Mouse (Mus musculus) neural tube, embryonic 10.5 days (tissue): ENCODE data around the gene Fgf4.
A peak's percentile ranks its signal among the peaks of the same experiment; 100 is the strongest.

Experiments used
- DNase-seq: peaks from one replicate; pipeline ENCODE4 v3.0.0-alpha.2; 2017; ENCODE audit warnings: low spot score; ENCODE audit errors: extremely low spot score

The Fgf4 gene

DNA sequence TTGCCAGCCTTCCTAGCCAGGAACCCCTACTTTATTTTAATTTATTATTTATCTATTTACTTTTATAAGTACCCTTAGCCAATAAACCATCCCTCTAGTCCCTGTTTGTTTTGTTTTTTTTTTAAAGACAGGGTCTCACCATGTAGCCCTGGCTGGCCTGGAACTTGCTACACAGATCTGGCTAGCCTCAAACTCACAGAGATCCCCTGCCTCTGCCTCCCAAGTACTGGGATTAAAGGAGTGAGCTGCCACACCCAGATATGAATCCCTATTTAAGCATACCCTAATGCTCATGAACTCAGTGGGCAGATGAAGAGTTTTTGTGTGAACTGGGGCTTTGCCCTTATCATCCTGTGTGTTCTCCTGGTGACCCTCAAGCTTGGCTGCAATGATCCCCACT, at the start of gene Fgf4:
Fgf4 (plus strand) TSS at position 301 of the 400 bp plus-strand sequence.
- no peak for DNase-seq

DNA sequence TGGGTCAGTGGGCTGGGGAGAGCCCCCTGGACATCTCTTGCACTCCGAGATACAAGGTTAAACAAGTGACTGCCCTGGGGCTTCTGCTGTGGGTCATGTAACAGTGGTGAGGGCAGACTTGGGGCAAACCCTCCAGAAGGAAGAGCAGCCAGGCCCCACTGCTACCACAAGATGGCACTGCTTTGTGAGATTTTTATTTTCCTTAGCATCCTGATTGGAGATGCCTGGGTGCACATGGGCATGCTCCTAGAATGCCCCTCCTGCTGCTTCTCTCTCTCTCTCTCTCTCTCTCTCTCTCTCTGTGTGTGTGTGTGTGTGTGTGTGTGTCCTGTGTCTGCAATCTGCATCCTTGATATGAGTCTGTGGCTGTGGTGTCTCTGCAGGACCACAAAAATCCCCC, 48.7 kb upstream of the Fgf4 start:
- DNase-seq = peak; percentile 47

DNA sequence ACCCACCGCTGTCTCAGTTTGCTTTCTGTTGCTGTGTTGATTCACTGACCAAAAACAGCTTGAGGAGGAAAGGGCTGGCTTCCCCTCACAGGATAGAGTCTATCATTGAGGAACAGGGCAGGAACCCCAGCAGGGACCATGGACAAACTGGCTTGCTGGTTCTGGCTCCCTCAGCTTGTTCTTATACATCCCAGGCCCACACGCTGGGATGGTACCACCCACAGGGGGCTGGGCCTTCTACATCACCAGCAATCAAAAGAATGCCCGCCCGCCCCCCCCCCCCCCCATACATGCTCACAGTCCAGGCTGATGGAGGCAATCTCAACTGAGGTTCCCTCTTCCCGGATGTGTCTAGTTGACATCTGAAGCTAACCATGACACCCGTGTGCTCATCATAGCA, 40.1 kb upstream of the Fgf4 start:
- DNase-seq = no peak

DNA sequence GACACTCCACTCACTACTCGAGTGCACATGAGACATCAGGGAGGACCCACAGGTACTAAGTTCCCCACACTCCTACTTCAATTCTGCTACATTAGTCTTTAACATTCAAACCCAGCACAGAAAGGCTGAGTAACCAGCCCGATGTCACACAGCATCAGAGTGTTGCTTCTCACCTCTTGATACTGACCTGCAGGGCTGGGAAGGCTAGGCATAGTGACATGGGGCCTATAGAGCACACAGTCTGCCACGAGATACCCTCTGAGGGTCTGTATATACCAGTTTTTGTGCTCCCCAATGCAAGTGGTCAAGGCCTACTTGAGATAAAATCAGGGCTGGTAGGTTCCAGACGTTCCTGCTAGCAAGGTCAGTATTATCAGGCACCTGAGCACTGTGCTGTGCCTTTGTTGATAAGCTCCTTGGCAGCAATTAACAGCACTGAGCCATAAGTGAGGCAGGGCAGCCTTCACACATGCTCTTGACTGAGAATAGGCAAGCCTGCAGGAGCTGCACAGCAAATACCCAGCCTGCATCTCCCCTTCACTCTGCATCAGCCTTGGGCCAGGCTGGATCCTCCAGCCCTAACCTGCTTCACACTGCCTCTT, 39.1 kb upstream of the Fgf4 start:
- DNase-seq = no peak

DNA sequence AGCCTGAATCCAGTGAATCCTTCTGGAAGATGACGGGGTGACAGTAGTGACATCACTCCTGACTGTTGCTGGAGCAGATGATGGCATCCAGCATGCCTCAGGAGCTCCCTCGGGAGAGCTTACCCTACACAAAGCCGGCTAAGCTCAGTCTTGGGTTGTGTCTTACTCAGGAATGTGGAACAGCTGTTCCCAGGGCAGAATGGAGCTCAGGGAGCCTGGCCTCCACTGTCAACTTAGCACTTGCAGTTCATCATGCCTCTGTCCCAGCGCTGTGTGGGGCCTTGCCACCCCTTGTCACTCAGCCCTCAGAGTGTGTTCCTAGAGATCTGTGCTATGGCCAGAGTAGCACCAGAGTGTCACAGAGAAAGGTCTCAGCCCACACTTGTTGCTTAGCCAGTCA, 35.6 kb upstream of the Fgf4 start:
- DNase-seq = no peak

DNA sequence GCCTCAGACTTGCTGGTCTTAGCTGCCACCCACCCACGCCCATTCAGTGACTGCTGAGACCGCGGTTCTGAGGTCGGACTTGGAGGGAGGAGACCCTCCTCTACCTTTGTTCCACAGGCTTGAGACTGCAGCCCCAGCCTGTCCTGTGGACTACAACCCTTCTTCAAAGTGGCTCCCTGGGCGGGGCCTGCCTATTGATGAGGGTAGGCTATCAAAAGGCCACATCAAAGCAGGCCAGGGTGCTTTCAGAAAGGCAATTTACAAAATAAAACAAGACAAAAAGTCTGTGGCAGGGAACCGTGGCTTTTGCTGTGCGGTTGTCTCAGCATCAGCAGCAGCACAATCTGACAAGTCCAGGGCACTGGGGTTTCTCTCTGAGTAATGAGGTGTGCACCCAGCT, 25.3 kb upstream of the Fgf4 start:
- no peak for DNase-seq

DNA sequence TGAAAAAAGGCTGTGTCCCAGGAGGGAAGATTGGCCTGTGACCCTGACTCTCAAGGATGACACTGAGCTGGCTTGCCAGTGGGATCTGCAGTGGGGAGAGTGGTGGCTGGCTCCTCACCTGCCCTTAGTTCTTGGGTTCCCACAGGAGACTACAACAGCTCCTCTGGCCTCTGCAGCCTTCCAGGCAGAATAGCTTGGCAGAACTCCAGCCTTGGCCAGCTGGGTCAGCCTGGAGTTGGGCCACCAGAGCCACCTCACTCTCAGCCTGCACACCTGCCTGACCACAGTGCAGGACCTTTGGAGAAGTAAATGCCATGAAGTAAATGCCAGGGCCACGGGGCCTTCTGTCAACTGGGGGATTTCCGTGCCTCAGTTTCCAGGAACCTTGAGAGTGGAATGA, 23.2 kb upstream of the Fgf4 start:
- no peak for DNase-seq

DNA sequence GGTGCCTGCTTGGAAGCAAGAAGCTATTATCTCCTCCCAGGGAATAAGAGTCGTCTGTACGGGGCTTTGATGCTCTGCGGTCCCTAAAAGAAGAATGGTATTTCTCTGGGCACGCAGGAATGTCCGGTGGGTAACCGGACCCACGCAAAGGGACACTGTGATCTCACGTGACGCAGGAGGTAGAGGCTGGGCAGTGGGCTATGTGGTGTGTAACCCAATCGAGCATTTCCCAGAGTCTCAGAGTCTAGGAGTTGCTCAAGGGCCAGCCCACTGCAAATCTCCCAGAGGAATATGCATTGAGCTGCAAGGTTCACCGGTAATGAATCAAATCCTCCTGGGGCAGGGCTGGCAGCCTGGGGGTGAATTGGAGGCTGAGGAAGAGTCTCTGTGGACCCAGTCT, 18.8 kb upstream of the Fgf4 start:
- no peak for DNase-seq

DNA sequence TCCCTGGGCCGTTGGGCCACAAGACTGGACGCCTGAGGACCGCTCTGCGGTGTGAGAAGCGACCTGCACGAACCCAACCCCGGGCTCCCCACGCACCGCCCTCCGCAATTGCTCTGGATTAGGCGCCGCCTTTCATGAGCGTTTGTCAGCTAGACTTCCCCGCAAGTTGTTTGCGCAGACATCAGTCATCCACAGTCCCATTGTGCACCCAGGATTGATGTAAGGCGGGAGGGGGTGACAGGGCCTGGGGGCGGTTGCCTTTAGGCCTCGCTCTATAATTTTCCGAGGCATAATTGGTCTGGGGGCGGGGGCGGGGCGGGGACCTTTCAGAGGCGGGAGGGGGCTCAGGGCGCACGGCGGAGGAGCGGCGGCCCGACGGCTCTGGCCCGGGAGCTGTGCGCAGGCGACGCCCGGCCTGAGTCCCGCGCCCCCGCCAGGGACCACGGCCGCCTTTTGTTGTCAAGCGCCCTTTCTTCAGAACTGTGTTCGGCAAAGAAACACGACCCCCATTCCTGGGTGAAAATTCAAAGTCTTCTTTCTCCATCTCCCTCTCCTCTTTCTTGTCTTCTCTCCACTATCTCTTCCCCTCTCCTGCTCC, 9.2 kb upstream of the Fgf4 start, which contains the start of gene Fgf3:
Fgf3 (plus strand) TSS at position 193 of the 598 bp plus-strand sequence.
- DNase-seq = no peak

DNA sequence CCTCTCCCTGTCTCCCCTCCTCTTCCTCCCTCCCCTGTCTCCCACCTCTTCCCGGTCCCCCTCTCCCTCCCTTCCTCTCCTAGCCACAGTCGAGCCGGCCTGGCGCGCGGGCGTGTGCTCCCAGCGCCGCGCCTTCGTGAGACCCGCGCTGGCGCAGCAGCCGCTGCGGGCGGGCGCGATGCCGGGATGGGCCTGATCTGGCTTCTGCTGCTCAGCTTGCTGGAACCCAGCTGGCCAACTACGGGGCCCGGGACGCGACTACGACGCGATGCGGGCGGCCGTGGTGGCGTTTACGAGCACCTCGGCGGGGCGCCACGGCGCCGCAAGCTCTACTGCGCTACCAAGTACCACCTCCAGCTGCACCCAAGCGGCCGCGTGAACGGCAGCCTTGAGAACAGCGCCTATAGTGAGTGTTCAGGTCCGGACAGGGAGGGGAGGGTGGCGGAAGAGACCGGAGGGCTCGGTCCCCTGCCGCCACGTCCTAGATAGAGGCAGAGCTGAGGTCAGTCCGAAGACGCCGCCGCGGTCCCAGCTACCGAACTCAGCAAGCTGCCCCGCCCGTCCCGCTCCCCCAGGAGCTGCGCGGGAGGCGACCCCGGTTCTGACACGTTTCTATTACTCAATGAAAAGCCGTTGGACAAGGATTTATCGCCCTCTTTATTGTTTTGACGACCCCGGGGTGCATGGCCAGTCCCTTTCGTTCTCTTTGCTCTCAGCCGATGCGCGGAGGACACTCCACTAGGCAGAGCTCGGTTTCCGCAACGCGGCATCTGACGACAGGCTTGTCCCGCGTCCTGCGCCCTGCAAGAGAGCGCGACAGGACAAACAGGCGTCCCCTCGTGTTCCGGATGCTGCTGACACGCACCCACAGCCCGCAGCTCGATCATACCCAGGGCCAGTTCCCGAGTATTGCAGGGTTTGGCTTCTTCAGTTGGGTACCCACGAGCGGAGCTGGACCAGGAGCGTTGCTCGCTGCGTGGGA, 8.4 kb upstream of the Fgf4 start:
- DNase-seq = peak; percentile 70

DNA sequence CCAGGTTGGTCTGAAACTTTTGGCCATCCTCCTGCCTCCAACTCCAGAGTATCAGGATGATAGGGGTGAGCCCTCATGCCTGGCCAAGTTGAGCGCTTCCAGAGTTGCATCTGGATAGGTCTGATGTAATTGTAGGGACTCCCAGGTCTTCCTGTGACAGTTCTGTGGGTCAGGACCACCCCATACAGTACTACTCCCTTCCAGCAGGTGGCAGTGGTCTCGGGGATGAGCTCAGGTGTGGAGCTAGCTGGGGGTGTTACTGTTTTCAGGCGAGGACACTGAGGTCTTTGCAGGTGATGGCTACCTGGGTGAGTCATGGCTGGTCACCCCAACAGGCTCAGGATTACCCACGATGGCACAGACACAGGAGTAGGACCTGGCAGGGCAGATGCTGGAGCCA, 1.0 kb upstream of the Fgf4 start:
- peak; percentile 56 for DNase-seq

DNA sequence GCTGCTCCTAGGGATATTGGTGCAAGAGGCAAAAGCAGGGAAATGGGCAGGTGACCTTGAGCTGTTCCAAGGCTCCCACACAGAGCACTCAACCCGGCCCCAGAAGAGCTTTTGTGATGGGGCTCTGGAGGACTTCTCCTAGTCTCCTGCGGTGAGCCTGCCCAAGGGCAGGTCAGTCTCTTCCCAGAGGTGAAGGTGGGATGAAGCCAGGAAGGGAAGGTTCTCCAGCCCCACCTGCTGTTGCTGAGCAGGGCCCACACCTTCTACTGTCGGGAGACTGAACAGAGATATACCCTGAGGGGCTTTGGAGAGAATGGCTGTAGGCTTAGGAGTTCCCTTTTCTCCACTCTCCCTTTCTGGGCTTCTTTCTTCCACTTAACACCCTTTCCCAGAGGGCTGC, 4.2 kb downstream of the Fgf4 start:
- DNase-seq = no peak

DNA sequence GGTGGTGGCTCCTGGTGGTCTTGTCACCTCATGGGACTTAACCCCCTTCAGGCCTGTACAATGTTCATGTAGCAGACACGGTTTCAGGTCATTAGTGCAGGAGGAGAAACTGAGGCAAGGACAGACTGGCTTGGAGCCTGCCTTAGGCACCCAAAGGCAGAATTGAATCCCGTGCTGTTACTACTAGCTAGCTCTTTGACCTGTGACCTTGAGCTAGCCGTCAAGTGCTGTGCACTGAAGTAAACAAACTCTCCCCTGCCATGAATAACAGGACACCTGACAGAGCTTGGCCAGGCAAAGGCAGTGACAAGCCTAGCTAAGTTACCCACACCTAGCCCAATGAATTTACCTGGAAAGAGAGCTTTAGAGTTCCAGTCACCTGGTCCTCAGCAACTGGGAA, 7.8 kb downstream of the Fgf4 start:
- DNase-seq = no peak

DNA sequence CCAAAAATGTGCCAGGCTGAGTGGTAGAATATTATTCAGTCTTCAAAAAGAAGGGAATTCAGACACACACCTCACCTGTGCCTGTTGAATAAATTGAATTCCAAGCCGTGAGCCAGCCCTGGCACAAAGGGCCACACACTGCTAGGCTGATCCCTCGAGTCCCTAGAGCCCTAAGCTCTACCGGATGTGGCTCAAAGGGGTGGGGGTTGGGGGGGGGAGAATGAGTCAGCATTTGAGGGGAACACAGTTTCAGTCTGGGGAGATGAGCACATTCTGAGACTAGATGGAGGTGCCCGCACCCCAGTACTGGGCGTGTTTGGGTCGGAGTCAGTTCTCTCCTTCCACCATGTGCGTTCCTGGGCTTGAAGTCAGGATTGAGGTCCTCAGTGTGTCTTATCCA, 10.0 kb downstream of the Fgf4 start:
- DNase-seq = no peak

DNA sequence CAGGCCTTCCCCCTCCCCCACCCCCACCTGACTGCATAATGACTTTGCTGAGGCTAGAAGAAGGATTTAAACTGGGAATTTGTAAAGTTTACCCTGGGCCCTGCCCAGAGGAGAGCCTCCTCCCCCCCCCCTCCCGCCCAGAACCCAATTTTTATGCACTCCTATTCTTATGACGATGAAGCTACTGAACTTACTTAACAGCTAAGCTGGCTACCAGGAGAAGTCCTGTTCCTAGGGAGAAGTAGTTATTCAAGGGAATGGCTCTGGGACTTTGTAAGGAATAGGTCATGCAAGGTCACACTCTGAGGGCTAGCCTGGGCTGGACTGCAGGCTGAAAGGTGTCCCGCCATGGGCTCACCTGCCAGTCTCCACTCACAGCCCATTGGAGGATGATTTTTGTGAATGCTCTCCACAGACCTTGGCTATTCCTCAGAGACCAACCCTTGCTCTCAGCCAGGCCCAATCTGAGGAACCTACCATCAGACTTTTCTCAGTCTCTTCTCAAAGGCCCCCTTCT, 10.7 kb downstream of the Fgf4 start:
- DNase-seq = no peak

DNA sequence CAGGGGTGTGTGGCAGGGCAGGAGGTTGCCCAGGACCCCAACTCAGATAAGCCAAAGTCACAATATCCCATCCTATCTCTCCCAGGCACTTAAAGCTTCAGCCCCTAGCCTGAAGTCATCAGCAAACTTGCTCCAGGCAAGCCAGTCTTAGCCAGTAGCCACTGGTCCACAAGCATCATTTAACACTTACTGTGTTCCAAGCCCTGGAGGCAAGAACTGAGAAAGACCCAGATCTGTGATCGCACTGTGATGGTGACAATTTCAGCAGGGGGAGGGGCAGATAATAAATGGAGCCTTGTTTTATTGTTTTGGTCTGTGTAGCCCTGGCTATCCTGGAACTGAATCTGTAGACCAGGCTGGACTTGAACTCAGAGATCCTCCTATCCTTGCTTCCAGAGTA, 11.5 kb downstream of the Fgf4 start:
- no peak for DNase-seq

DNA sequence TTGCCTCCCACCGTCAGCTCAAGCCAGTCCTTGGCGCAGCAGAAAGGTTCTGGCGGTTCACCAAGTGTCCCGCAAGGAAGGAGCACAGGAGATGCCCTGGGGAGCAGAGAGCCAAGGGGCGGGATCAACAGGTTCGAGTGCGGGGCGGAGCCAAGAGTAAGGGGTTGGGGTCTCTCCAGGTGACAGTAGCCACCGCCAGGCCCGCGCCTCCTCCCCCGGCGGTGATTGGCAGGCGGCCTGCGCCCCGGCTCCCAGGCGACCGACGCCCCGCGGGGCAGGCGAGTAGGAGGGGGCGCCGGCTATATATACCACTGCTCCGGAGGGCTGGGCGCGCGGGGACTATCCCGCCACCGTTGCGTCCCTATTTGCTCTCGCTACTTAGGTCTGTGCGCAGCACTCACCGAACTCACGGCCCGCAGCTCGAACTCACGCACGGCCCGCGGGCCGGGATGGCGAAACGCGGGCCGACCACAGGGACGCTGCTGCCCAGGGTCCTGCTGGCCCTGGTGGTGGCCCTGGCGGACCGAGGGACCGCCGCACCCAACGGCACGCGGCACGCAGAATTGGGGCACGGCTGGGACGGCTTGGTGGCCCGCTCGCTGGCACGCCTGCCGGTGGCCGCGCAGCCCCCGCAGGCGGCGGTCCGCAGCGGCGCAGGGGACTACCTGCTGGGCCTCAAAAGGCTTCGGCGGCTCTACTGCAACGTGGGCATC, 14.0 kb downstream of the Fgf4 start:
- DNase-seq = peak; percentile 43

DNA sequence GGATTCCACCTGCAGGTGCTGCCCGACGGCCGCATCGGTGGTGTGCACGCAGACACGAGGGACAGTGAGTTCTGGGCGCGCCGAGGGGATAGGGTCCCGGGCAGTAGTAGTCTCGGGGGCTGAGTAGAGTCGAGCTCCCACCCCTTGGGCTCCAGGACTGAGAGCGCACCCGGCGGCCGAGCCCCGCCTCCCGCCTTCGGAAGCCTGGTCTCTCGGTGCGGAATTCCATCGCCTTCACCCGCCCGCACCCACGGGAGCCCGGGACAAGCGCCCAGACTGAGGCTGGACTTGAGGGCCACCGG, 14.6 kb downstream of the Fgf4 start:
- peak; percentile 52 for DNase-seq

DNA sequence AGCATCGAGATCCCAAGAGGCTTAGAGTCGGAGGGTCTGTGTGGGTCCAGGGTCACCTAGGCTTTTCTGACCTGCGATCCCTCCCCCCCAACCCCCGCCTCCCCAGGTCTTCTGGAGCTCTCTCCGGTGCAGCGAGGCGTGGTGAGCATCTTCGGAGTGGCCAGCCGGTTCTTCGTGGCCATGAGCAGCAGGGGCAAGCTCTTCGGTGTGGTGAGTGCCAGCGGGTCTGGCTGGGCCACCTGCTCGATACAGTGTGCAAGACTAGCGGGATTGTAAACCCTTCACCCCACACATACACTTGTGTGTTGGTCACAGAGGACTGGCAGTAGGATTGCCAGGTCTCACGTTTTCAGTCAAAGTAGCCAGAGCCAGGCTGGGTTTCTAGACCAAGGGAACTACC, 15.0 kb downstream of the Fgf4 start:
- DNase-seq = peak; percentile 48

DNA sequence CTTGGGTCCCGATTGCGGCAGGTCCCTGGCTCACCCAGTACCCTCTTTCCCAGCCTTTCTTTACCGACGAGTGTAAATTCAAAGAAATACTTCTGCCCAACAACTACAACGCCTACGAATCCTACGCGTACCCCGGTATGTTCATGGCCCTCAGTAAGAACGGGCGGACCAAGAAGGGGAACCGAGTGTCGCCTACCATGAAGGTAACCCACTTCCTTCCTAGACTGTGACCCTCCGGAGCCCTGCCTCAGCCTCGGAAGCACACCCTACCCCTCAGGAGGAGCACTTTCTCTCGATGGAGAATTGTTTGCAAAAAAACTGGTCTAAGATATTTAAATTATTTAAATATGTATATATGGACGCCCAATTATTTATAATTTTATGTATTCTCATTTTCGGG, 15.5 kb downstream of the Fgf4 start:
- DNase-seq = peak; percentile 29

DNA sequence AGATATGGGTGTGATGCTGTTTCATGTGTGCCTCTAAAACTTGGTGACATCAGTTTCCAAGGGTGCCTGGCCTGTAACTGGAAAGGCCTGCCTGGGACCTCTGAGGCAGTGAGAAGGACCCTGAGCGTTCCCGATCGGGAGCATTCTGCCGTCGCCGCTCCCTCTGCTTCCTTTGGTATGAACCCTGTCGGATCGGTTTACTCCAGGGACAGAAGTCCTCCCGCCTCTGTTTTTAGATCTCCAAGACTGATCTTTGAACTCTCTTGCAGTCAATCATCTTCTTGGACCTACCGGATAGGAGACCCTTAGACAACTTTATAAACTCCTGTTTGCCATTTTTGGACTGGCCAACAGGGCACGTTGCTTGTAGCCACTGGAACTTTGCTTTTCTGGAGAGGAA, 16.0 kb downstream of the Fgf4 start:
- DNase-seq = peak; percentile 39
